Mouse (Mus musculus): Measurements from ENCODE around the gene Spata3. TPM values are rescaled to one million over a fixed set of nuclear protein-coding genes. Genes with fewer than 3 reads are reported as not detected.

The Spata3 gene
- polyA plus RNA-seq, 1 experiment from 2014 or later = not detected

DNA sequence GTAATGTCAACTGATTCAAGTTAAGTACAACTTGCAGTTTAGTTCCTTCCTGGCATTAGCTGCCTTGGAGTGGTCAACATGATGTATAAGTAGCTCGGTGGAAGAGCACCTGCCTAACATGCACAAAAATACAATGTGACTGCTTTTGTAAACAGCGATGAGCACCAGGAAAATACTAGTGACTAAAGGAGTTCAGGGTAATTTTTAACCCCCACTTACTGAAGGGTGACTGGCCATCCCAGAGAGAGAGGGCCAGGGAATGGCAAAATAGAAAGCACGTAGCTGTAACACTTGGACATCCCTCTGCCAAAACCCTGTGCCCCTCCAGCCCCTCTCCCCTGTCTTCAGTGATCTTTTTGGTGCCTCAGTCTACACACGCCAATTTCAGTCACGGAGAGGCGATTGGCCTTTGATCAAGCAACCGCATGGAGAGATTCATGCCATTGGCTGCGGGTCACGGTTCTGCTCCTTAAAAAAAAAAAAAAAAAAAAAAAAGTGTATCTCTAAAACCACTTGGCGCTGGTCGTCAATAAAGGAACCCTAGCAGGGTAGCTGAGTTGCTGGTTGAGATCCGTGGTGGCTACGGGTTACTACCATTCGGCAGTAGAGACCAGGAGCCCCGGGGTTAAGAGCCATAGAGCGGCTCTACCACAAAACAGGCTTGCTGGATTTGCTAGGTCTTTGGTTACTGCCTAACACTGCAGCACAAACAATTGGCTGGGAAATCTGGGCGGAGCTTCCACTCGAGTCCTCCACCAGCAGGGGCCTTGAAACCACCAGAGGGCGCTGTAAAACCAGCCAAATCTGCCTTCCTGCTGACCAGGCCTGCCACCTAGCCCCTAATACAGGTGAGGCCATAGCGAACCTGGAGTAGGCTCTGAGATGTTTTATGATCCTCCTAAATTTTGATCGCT, 42.5 kb downstream of the Spata3 start:
- Histone ChIP-seq H3K27ac (ENCODE audit: low read length) (0 out of 2 replicates have a peak overlapping the region, but pooled peaks have one; percentile 9), H3K36me3 (ENCODE audit: control insufficient read depth, insufficient read depth) (no peaks in the 10 kb centered on the region), H3K27me3 (ENCODE audit: control insufficient read depth, insufficient read depth, low read length) (no peaks in the 10 kb centered on the region), H3K4me2 (ENCODE audit: low read depth, low read length) (peak overlapping the region; percentile 73), H3K9me3 (replicated peaks; ENCODE audit: control insufficient read depth, low read length) (no peaks in the 10 kb centered on the region), H3K4me3 (ENCODE audit: low read length) (peak overlapping the region; percentile 48), H3K4me1 (ENCODE audit: control insufficient read depth, insufficient read depth, low read length) (peaks cover 2% of the 10 kb centered on the region; the same call in 1 of the 2 replicates), H3K9ac (ENCODE audit: low read length) (peak overlapping the region; percentile 63)
- WGBS = 12% methylated on average over 21 of the region's 21 CpGs
- peak; percentile 70 for ATAC-seq (replicated peaks; ENCODE audit: extremely low read depth, insufficient read depth, low FRiP score)

DNA sequence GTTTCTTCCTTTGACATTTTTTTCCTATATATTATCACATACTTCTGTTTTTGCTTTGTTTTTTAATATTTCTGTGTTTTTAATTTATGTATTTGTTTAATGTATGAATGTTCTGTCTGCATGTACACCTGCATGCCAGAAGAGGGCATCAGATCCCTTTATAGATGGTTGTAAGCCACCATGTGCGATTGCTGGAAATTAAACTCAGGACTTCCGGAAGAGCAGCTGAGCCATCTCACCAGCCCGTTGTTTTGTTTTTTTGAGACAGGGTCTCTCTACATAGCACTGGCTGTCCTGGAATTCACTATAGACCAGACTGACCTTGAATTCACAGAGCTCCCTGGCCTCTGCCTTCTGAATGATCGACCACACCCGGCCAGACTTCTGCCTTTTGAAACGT, 45.9 kb downstream of the Spata3 start:
- no peak for ATAC-seq (replicated peaks; ENCODE audit: extremely low read depth, insufficient read depth, low FRiP score)
- 82% methylated on average over 6 of the region's 6 CpGs for WGBS
- no peak overlapping the region for H3K9ac ChIP-seq (ENCODE audit: low read length)

DNA sequence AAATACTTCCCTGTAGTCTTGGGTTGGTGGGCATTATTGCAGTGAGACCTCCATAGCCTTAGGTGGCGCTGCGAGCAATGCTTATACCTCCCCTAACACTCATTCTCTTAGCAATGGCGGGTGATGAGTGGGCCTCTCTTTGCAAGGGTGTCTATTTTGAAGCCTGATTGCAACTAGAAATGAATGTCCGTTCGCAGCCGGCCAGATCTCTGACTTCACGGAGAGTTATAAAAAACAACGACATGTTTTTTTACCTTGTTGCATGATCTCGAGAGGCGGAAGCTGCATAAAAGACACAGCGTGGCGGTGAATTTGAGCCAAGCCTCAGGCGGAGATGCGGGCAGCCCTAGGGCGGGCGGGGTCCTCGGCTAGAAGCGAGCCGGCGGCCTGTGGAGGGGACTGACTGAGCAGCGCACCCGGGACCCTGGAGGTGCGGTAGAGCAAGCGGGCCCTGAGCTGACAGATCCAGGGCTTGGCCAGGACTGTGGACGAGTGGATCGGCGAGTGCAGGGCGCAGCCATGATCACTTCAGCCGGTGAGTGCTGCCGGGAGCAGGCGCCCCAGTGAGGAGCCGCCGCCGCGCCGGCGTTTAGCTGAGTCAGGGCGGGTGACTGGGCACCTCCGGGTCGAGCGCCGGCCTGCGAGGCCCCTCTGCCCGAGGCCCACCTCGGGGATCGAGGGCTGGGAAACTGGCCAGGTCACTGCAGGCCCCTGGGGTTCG, 47.8 kb downstream of the Spata3 start, which contains the start of gene Psmd1:
Psmd1 (plus strand) TSS at position 117 of the 721 bp plus-strand sequence.
- Histone ChIP-seq H3K27ac (ENCODE audit: low read length) (peak within 1 kb of the TSS; percentile 82), H3K36me3 (ENCODE audit: control insufficient read depth, insufficient read depth) (peaks cover 2% of the 10 kb centered on the region; the same call in 1 of the 2 replicates), H3K4me2 (ENCODE audit: low read depth, low read length) (peak within 1 kb of the TSS; percentile 96), H3K27me3 (ENCODE audit: control insufficient read depth, insufficient read depth, low read length) (no peaks in the 10 kb centered on the region), H3K9ac (ENCODE audit: low read length) (peak within 1 kb of the TSS; percentile 98), H3K9me3 (replicated peaks; ENCODE audit: control insufficient read depth, low read length) (peaks cover 4% of the 10 kb centered on the region), H3K4me3 (ENCODE audit: low read length) (peak within 1 kb of the TSS; percentile 98), H3K4me1 (ENCODE audit: control insufficient read depth, insufficient read depth, low read length) (peaks cover 16% of the 10 kb centered on the region)
- under 1% methylated on average over 47 of the region's 47 CpGs for WGBS
- peak; percentile 88 for ATAC-seq (replicated peaks; ENCODE audit: extremely low read depth, insufficient read depth, low FRiP score)

More for the DNA sequence above, 45.9 kb downstream of the Spata3 start:
- H3K27me3 ChIP-seq (ENCODE audit: control insufficient read depth, insufficient read depth, low read length) = no peaks in the 10 kb centered on the region
- H3K36me3 ChIP-seq (ENCODE audit: control insufficient read depth, insufficient read depth) = peaks cover 2% of the 10 kb centered on the region; the same call in 1 of the 2 replicates
- peaks cover 16% of the 10 kb centered on the region for H3K4me1 ChIP-seq (ENCODE audit: control insufficient read depth, insufficient read depth, low read length)
- peaks cover 4% of the 10 kb centered on the region for H3K9me3 ChIP-seq (replicated peaks; ENCODE audit: control insufficient read depth, low read length)
- no peak overlapping the region for H3K27ac ChIP-seq (ENCODE audit: low read length)
- no peak overlapping the region for H3K4me2 ChIP-seq (ENCODE audit: low read depth, low read length)
- no peak overlapping the region for H3K4me3 ChIP-seq (ENCODE audit: low read length)

DNA sequence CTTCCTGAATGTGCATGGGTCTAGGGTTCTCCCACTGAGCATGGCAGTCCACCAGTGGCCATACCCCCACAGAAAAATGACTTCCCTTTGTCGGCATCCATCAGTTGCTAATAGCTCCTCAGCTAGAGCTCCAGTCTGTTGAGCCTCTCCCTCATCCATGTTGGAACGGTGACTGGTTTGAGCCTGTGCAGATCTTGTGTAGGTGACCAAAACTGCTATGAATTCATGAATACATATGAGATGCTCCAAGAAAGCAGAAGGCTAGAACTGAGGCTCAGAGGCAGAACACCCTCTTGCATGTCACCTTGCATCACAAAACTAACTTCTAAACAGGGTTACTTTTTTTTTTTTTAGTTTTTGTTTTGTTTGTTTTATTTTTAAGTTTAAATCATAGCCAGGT, 59.9 kb downstream of the Spata3 start:
- no peak overlapping the region for H3K9ac ChIP-seq (ENCODE audit: low read length)
- H3K27ac ChIP-seq (ENCODE audit: low read length) = no peak overlapping the region
- H3K9me3 ChIP-seq (replicated peaks; ENCODE audit: control insufficient read depth, low read length) = peaks cover 4% of the 10 kb centered on the region; the same call in 1 of the 2 replicates
- no peak overlapping the region for H3K4me2 ChIP-seq (ENCODE audit: low read depth, low read length)
- H3K4me3 ChIP-seq (ENCODE audit: low read length) = no peak overlapping the region
- no peak for ATAC-seq (replicated peaks; ENCODE audit: extremely low read depth, insufficient read depth, low FRiP score)
- H3K27me3 ChIP-seq (ENCODE audit: control insufficient read depth, insufficient read depth, low read length) = no peaks in the 10 kb centered on the region
- WGBS = 96% methylated on average over 2 of the region's 2 CpGs
- no peaks in the 10 kb centered on the region for H3K4me1 ChIP-seq (ENCODE audit: control insufficient read depth, insufficient read depth, low read length)
- peaks cover 48% of the 10 kb centered on the region for H3K36me3 ChIP-seq (ENCODE audit: control insufficient read depth, insufficient read depth)

Other genes starting within 250 kb of the Spata3 start
- 0.86 and 2.6 TPM in 2 replicates for gene A630001G21Rik, start 238.2 kb upstream of the Spata3 start, polyA plus RNA-seq (2015; fragmentation: Nextera tagmentation; extraction: Ambion mirVana)
- gene Cab39, start 223.4 kb upstream of the Spata3 start, polyA plus RNA-seq (2015; fragmentation: Nextera tagmentation; extraction: Ambion mirVana) = 23.5 and 24.1 TPM in 2 replicates
- gene Itm2c, start 122.5 kb upstream of the Spata3 start, polyA plus RNA-seq (2015; fragmentation: Nextera tagmentation; extraction: Ambion mirVana) = 188 TPM in 2 replicates
- gene 4933407L21Rik, start 88.3 kb upstream of the Spata3 start, polyA plus RNA-seq (2015; fragmentation: Nextera tagmentation; extraction: Ambion mirVana) = 0.09 and 0.21 TPM in 2 replicates
- 0.09 and 0.18 TPM in 2 replicates for gene Gpr55, start 55.8 kb upstream of the Spata3 start, polyA plus RNA-seq (2015; fragmentation: Nextera tagmentation; extraction: Ambion mirVana)
- gene 2810459M11Rik, start 29.0 kb downstream of the Spata3 start, polyA plus RNA-seq (2015; fragmentation: Nextera tagmentation; extraction: Ambion mirVana) = 0.21 and 0.24 TPM in 2 replicates
- 131 and 142 TPM in 2 replicates for gene Psmd1, start 47.6 kb downstream of the Spata3 start, polyA plus RNA-seq (2015; fragmentation: Nextera tagmentation; extraction: Ambion mirVana)
- gene Htr2b, start 95.2 kb downstream of the Spata3 start, polyA plus RNA-seq (2015; fragmentation: Nextera tagmentation; extraction: Ambion mirVana) = 0.26 and 0.37 TPM in 2 replicates
- gene Gm21972, start 116.8 kb downstream of the Spata3 start, polyA plus RNA-seq (2015; fragmentation: Nextera tagmentation; extraction: Ambion mirVana) = not detected in 2 replicates
- 12.1 and 12.4 TPM in 2 replicates for gene Armc9, start 138.0 kb downstream of the Spata3 start, polyA plus RNA-seq (2015; fragmentation: Nextera tagmentation; extraction: Ambion mirVana)